Mouse (Mus musculus) heart, embryonic 16.5 days (tissue): ENCODE measurements around the gene Cntn4. TPM values are rescaled to one million over a fixed set of nuclear protein-coding genes. Genes with fewer than 3 reads are reported as not detected.
"Not testable (repeated sequence)": the region's sequence is repeated elsewhere in the genome, so short reads cannot be mapped to it uniquely, and the experiment has no call there.

ENCODE experiments used
- ATAC-seq: fragments of 200-750 bp; cut with Nextera tagmentation; replicated peaks from 2 replicates; pipeline ENCODE4 v1.8.0; 2017; ENCODE audit warnings: moderate number of reproducible peaks; ENCODE audit not compliant: insufficient read depth, low FRiP score; ENCODE audit errors: extremely low read depth
- H3K27ac ChIP-seq: fragments of 300-500 bp; sonication (generic); 2 replicates; pipeline ENCODE4 v1.5.1; 2014; ENCODE audit warnings: mild to moderate bottlenecking, low read length, control low read depth, moderate library complexity
- H3K27me3 ChIP-seq: fragments of 300-500 bp; sonication (generic); 2 replicates; pipeline ENCODE4 v1.6.1; 2014; ENCODE audit warnings: low read length, mixed read lengths; ENCODE audit not compliant: control insufficient read depth, insufficient read depth
- H3K36me3 ChIP-seq: fragments of 300-500 bp; sonication (generic); 2 replicates; pipeline ENCODE4 v1.6.1; 2014; ENCODE audit not compliant: control insufficient read depth, insufficient read depth
- H3K4me1 ChIP-seq: fragments of 300-500 bp; sonication (generic); 2 replicates; pipeline ENCODE4 v1.6.1; 2014; ENCODE audit warnings: low read length, mixed read lengths; ENCODE audit not compliant: control insufficient read depth, insufficient read depth
- H3K4me2 ChIP-seq: fragments of 300-500 bp; sonication (generic); 2 replicates; pipeline ENCODE4 v1.6.1; 2014; ENCODE audit warnings: low read depth, mild to moderate bottlenecking, control low read depth, low read length
- H3K4me3 ChIP-seq: fragments of 300-500 bp; sonication (generic); 2 replicates; pipeline ENCODE4 v1.5.1; 2014; ENCODE audit warnings: mild to moderate bottlenecking, control low read depth, low read length
- H3K9ac ChIP-seq: fragments of 300-500 bp; sonication (generic); 2 replicates; pipeline ENCODE4 v1.6.1; 2014; ENCODE audit warnings: low read length, control low read depth
- H3K9me3 ChIP-seq: fragments of 300-500 bp; sonication (generic); replicated peaks from 2 replicates; pipeline ENCODE4 v1.6.1; 2016; ENCODE audit warnings: low read length; ENCODE audit not compliant: control insufficient read depth
- WGBS: fragments of 180-500 bp; shearing (Covaris S2); extraction: QIAGEN DNeasy Blood & Tissue Kit; methylation state at CpG from one replicate; pipeline ENCODE4 v1.1.7; 2014; 5-methylcytosine and 5-hydroxymethylcytosine counted together
- polyA plus RNA-seq: library from polyadenylated mRNA; unstranded; fragments of >200 nt; fragmentation: Nextera tagmentation; extraction: Ambion mirVana; gene quantifications from 2 replicates; pipeline ENCODE4 v1.2.1, GENCODE M21; 2015

Gene Cntn4
- polyA plus RNA-seq, 1 experiment from 2014 or later: 0.28 TPM

GRCm38 (mm10) chr6:106329636-106330035, 652.2 kb downstream of the Cntn4 start:
- Histone ChIP-seq H3K27ac (no peak overlapping the region), H3K4me3 (no peak overlapping the region), H3K4me1 (no peaks in the 10 kb centered on the region), H3K27me3 (no peaks in the 10 kb centered on the region), H3K4me2 (no peak overlapping the region), H3K9ac (no peak overlapping the region), H3K9me3 (no peaks in the 10 kb centered on the region), H3K36me3 (no peaks in the 10 kb centered on the region)
- no peak for ATAC-seq
- 67% methylated on average over 1 of the region's 1 CpGs for WGBS

- H3K27me3 ChIP-seq: no peaks in the 10 kb centered on the region
- 67% methylated on average over 3 of the region's 3 CpGs for WGBS
- no peak overlapping the region for H3K9ac ChIP-seq
- no peaks in the 10 kb centered on the region for H3K36me3 ChIP-seq
- no peak for ATAC-seq
- no peaks in the 10 kb centered on the region for H3K4me1 ChIP-seq
- H3K9me3 ChIP-seq: no peaks in the 10 kb centered on the region
- H3K4me3 ChIP-seq: no peak overlapping the region
- no peak overlapping the region for H3K4me2 ChIP-seq
- no peak overlapping the region for H3K27ac ChIP-seq
Measured at GRCm38 (mm10) chr6:106332466-106332865, 655.0 kb downstream of the Cntn4 start.

GRCm38 (mm10) chr6:106332933-106333332, 655.5 kb downstream of the Cntn4 start:
- Histone ChIP-seq H3K27me3 (no peaks in the 10 kb centered on the region), H3K9me3 (no peaks in the 10 kb centered on the region), H3K4me2 (no peak overlapping the region), H3K4me3 (no peak overlapping the region), H3K4me1 (no peaks in the 10 kb centered on the region), H3K9ac (no peak overlapping the region), H3K36me3 (no peaks in the 10 kb centered on the region), H3K27ac (no peak overlapping the region)
- WGBS: 60% methylated on average over 1 of the region's 1 CpGs
- ATAC-seq: no peak

- WGBS: 47% methylated on average over 1 of the region's 1 CpGs
- Histone ChIP-seq H3K4me1 (no peaks in the 10 kb centered on the region), H3K4me3 (no peak overlapping the region), H3K36me3 (no peaks in the 10 kb centered on the region), H3K9me3 (no peaks in the 10 kb centered on the region), H3K9ac (no peak overlapping the region), H3K27me3 (no peaks in the 10 kb centered on the region), H3K27ac (no peak overlapping the region), H3K4me2 (no peak overlapping the region)
- no peak for ATAC-seq
Measured at GRCm38 (mm10) chr6:106335066-106335465, 657.6 kb downstream of the Cntn4 start.

GRCm38 (mm10) chr6:106336805-106337204, 659.3 kb downstream of the Cntn4 start:
- Histone ChIP-seq H3K9ac (no peak overlapping the region), H3K4me3 (no peak overlapping the region), H3K36me3 (no peaks in the 10 kb centered on the region), H3K27ac (no peak overlapping the region), H3K27me3 (no peaks in the 10 kb centered on the region), H3K4me2 (no peak overlapping the region), H3K4me1 (no peaks in the 10 kb centered on the region), H3K9me3 (no peaks in the 10 kb centered on the region)
- WGBS: 64% methylated on average over 3 of the region's 3 CpGs
- no peak for ATAC-seq

GRCm38 (mm10) chr6:106337829-106338228, 660.4 kb downstream of the Cntn4 start:
- Histone ChIP-seq H3K4me1 (no peaks in the 10 kb centered on the region), H3K4me3 (no peak overlapping the region), H3K27ac (no peak overlapping the region), H3K9me3 (no peaks in the 10 kb centered on the region), H3K9ac (no peak overlapping the region), H3K27me3 (no peaks in the 10 kb centered on the region), H3K4me2 (no peak overlapping the region), H3K36me3 (no peaks in the 10 kb centered on the region)
- no peak for ATAC-seq

- H3K27ac ChIP-seq: no peak overlapping the region
- no peaks in the 10 kb centered on the region for H3K27me3 ChIP-seq
Measured at GRCm38 (mm10) chr6:106341114-106341513, 663.7 kb downstream of the Cntn4 start.

GRCm38 (mm10) chr6:106350072-106350471, 672.6 kb downstream of the Cntn4 start:
- H3K9ac ChIP-seq: no peak overlapping the region
- H3K4me2 ChIP-seq: no peak overlapping the region
- H3K36me3 ChIP-seq: no peaks in the 10 kb centered on the region
- no peak overlapping the region for H3K4me3 ChIP-seq
- H3K27ac ChIP-seq: no peak overlapping the region
- H3K27me3 ChIP-seq: no peaks in the 10 kb centered on the region
- ATAC-seq: no peak
- 53% methylated on average over 3 of the region's 3 CpGs for WGBS
- no peaks in the 10 kb centered on the region for H3K9me3 ChIP-seq
- no peaks in the 10 kb centered on the region for H3K4me1 ChIP-seq

More at GRCm38 (mm10) chr6:106341114-106341513, 663.7 kb downstream of the Cntn4 start:
- no peak overlapping the region for H3K9ac ChIP-seq
- H3K9me3 ChIP-seq: no peaks in the 10 kb centered on the region
- H3K4me3 ChIP-seq: no peak overlapping the region
- H3K4me1 ChIP-seq: no peaks in the 10 kb centered on the region
- H3K36me3 ChIP-seq: no peaks in the 10 kb centered on the region
- ATAC-seq: no peak
- no peak overlapping the region for H3K4me2 ChIP-seq

GRCm38 (mm10) chr6:106351389-106351788, 673.9 kb downstream of the Cntn4 start:
- no peaks in the 10 kb centered on the region for H3K36me3 ChIP-seq
- no peak overlapping the region for H3K4me2 ChIP-seq
- H3K27ac ChIP-seq: no peak overlapping the region
- no peaks in the 10 kb centered on the region for H3K9me3 ChIP-seq
- H3K27me3 ChIP-seq: no peaks in the 10 kb centered on the region
- no peak overlapping the region for H3K4me3 ChIP-seq
- H3K4me1 ChIP-seq: no peaks in the 10 kb centered on the region
- WGBS: 80% methylated on average over 2 of the region's 2 CpGs
- ATAC-seq: no peak
- H3K9ac ChIP-seq: no peak overlapping the region

- H3K9ac ChIP-seq, H3K27ac ChIP-seq, H3K4me2 ChIP-seq, ATAC-seq, H3K36me3 ChIP-seq, H3K4me1 ChIP-seq, H3K9me3 ChIP-seq, H3K4me3 ChIP-seq, H3K27me3 ChIP-seq: not testable (repeated sequence)
- 76% methylated on average over 2 of the region's 2 CpGs for WGBS
Measured at GRCm38 (mm10) chr6:106358801-106359200, 681.3 kb downstream of the Cntn4 start.
